Mouse (Mus musculus) kidney, embryonic 14.5 days (tissue): ENCODE measurements around the gene Dlk2. TPM values are rescaled to one million over a fixed set of nuclear protein-coding genes. Genes with fewer than 3 reads are reported as not detected.
A peak's percentile ranks its signal among the peaks of the same experiment; 100 is the strongest.

ENCODE experiments used
- ATAC-seq: fragments of 200-750 bp; cut with Nextera tagmentation; 2 replicates; pipeline ENCODE4 v1.8.0; 2017; ENCODE audit warnings: moderate number of reproducible peaks, mild to moderate bottlenecking, moderate TSS enrichment, moderate library complexity; ENCODE audit not compliant: low FRiP score, low TSS enrichment
- H3K27ac ChIP-seq: fragments of 300-500 bp; sonication (generic); 2 replicates; pipeline ENCODE4 v1.5.1; 2014; ENCODE audit warnings: low read depth, mild to moderate bottlenecking, low read length, moderate library complexity, mixed read lengths
- H3K27me3 ChIP-seq: fragments of 300-500 bp; sonication (generic); 2 replicates; pipeline ENCODE4 v1.6.1; 2014; ENCODE audit warnings: mild to moderate bottlenecking, low read length; ENCODE audit not compliant: control insufficient read depth, insufficient read depth
- H3K36me3 ChIP-seq: fragments of 300-500 bp; sonication (generic); 2 replicates; pipeline ENCODE4 v1.6.1; 2014; ENCODE audit warnings: low read length, mixed read lengths; ENCODE audit not compliant: control insufficient read depth, insufficient read depth
- H3K4me1 ChIP-seq: fragments of 300-500 bp; sonication (generic); 2 replicates; pipeline ENCODE4 v1.6.1; 2014; ENCODE audit warnings: low read length, mixed read lengths; ENCODE audit not compliant: control insufficient read depth, insufficient read depth
- H3K4me2 ChIP-seq: fragments of 300-500 bp; sonication (generic); replicated peaks from 2 replicates; pipeline ENCODE4 v1.6.1; 2014; ENCODE audit warnings: low read depth, mild to moderate bottlenecking, low read length
- H3K4me3 ChIP-seq: fragments of 300-500 bp; sonication (generic); 2 replicates; pipeline ENCODE4 v1.5.1; 2014; ENCODE audit warnings: mild to moderate bottlenecking, low read length
- H3K9ac ChIP-seq: fragments of 300-500 bp; sonication (generic); 2 replicates; pipeline ENCODE4 v1.6.1; 2014; ENCODE audit warnings: low read depth, mild to moderate bottlenecking, low read length, moderate library complexity
- H3K9me3 ChIP-seq: fragments of 300-500 bp; sonication (generic); 2 replicates; pipeline ENCODE4 v1.6.1; 2016; ENCODE audit warnings: low read length; ENCODE audit not compliant: control insufficient read depth
- WGBS: fragments of 180-500 bp; shearing (Covaris S2); extraction: QIAGEN DNeasy Blood & Tissue Kit; methylation state at CpG from one replicate; pipeline ENCODE4 v1.1.7; 2014; 5-methylcytosine and 5-hydroxymethylcytosine counted together
- polyA plus RNA-seq: library from polyadenylated mRNA; unstranded; fragments of >200 nt; fragmentation: Nextera tagmentation; extraction: Ambion mirVana; gene quantifications from 2 replicates; pipeline ENCODE4 v1.2.1, GENCODE M21; 2014

The Dlk2 gene
- polyA plus RNA-seq, 1 experiment from 2014 or later, result not detected

GRCm38 (mm10) chr17:46282483-46283123 lies 14.6 kb upstream of the Dlk2 start, which contains the start of gene Tjap1:
Gene Tjap1, minus strand, starts transcription at chr17:46283026.
- peak; percentile 95 for ATAC-seq
- Histone ChIP-seq H3K9me3 (no peaks in the 10 kb centered on the region), H3K4me3 (peak within 1 kb of the TSS; percentile 77), H3K4me1 (peaks cover 13% of the 10 kb centered on the region), H3K4me2 (peak within 1 kb of the TSS; percentile 80), H3K36me3 (peaks cover 30% of the 10 kb centered on the region), H3K27ac (peak within 1 kb of the TSS; percentile 97), H3K27me3 (no peaks in the 10 kb centered on the region), H3K9ac (peak within 1 kb of the TSS; percentile 82)
- WGBS, result under 1% methylated on average over 37 of the region's 37 CpGs

- H3K27ac ChIP-seq, result peak overlapping the region; percentile 97; the same call in 1 of the 2 replicates
- peaks cover 15% of the 10 kb centered on the region for H3K4me1 ChIP-seq
- peak; percentile 16; the same call in 1 of the 2 replicates for ATAC-seq
- H3K9ac ChIP-seq, result no peak overlapping the region
- no peaks in the 10 kb centered on the region for H3K9me3 ChIP-seq
- H3K36me3 ChIP-seq, result peaks cover 26% of the 10 kb centered on the region
- no peaks in the 10 kb centered on the region for H3K27me3 ChIP-seq
- WGBS, result 23% methylated on average over 9 of the region's 9 CpGs
- H3K4me3 ChIP-seq, result peak overlapping the region; percentile 77
- H3K4me2 ChIP-seq, result peak overlapping the region; percentile 80
Observed at GRCm38 (mm10) chr17:46283140-46283539, 14.1 kb upstream of the Dlk2 start.

GRCm38 (mm10) chr17:46283911-46284310 lies 13.3 kb upstream of the Dlk2 start:
- Histone ChIP-seq H3K27ac (no peak overlapping the region), H3K4me1 (peaks cover 15% of the 10 kb centered on the region), H3K9ac (no peak overlapping the region), H3K4me3 (no peak overlapping the region), H3K9me3 (no peaks in the 10 kb centered on the region), H3K36me3 (peaks cover 18% of the 10 kb centered on the region), H3K4me2 (no peak overlapping the region), H3K27me3 (no peaks in the 10 kb centered on the region)
- no peak for ATAC-seq
- 72% methylated on average over 8 of the region's 8 CpGs for WGBS

DNA sequence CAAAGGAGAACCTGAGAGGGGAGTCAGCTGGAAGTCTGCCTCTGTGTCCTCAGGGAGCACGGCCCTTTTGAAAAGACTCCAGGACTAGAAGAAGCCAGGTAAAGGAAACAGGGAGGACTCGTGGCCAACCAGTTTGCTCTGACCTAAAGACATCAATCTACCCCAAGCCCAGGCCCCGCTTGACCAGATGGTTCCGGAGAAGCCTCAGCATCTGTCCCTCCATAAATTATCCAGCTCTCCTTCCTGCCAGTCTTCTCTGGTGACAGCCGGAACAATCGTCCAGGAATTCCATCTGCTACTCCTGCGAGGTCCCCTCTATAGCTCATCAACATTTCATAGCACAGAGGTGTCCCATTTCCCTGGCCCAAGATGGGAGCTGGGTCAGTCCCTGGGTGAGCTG lies 12.6 kb upstream of the Dlk2 start:
- Histone ChIP-seq H3K4me1 (peaks cover 15% of the 10 kb centered on the region), H3K27me3 (no peaks in the 10 kb centered on the region), H3K4me2 (no peak overlapping the region), H3K4me3 (no peak overlapping the region), H3K27ac (no peak overlapping the region), H3K9me3 (no peaks in the 10 kb centered on the region), H3K9ac (no peak overlapping the region), H3K36me3 (peaks cover 11% of the 10 kb centered on the region)
- 22% methylated on average over 7 of the region's 7 CpGs for WGBS
- ATAC-seq, result no peak

GRCm38 (mm10) chr17:46285407-46285806 lies 11.8 kb upstream of the Dlk2 start:
- no peaks in the 10 kb centered on the region for H3K9me3 ChIP-seq
- WGBS, result 63% methylated on average over 6 of the region's 6 CpGs
- H3K27me3 ChIP-seq, result no peaks in the 10 kb centered on the region
- peaks cover 4% of the 10 kb centered on the region for H3K36me3 ChIP-seq
- no peak overlapping the region for H3K4me3 ChIP-seq
- no peak for ATAC-seq
- H3K27ac ChIP-seq, result no peak overlapping the region
- H3K4me2 ChIP-seq, result no peak overlapping the region
- peaks cover 15% of the 10 kb centered on the region for H3K4me1 ChIP-seq
- H3K9ac ChIP-seq, result no peak overlapping the region

GRCm38 (mm10) chr17:46287678-46288095 lies 9.5 kb upstream of the Dlk2 start:
- Histone ChIP-seq H3K4me3 (no peak overlapping the region), H3K4me2 (no peak overlapping the region), H3K9me3 (no peaks in the 10 kb centered on the region), H3K9ac (peak overlapping the region; percentile 18; the same call in 1 of the 2 replicates), H3K27ac (0 out of 2 replicates have a peak overlapping the region, but pooled peaks have one; percentile 38), H3K36me3 (no peaks in the 10 kb centered on the region), H3K27me3 (0 out of 2 replicates have a peak, but pooled peaks cover 3% of the 10 kb centered on the region), H3K4me1 (peaks cover 7% of the 10 kb centered on the region; the same call in 1 of the 2 replicates)
- ATAC-seq, result 0 out of 2 replicates have a peak, but pooled peaks have one; percentile 25
- 53% methylated on average over 10 of the region's 11 CpGs for WGBS

DNA sequence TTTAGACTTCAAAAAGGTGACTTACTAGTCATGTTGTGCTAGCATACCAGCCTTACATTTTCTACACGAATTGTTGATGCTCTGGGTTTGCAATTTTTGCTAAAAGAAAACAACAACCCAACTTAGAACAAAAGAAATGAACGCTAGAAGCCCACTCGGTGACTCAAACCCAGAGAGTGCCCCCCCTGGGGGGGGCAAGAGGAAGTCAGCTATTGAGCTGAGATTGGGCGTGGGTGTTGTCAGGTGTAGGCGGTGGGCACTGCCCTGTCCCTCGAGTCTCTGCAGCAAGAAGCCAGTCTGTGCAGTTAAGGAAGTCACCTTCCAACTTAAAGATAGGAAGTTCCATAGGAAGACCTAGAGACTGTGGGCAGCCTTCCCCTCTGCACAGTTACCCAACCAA lies 620 bp upstream of the Dlk2 start:
- H3K27ac ChIP-seq, result no peak overlapping the region
- 0 out of 2 replicates have a peak, but pooled peaks cover 8% of the 10 kb centered on the region for H3K4me1 ChIP-seq
- H3K9ac ChIP-seq, result no peak overlapping the region
- no peak for ATAC-seq
- H3K36me3 ChIP-seq, result no peaks in the 10 kb centered on the region
- no peaks in the 10 kb centered on the region for H3K9me3 ChIP-seq
- H3K4me3 ChIP-seq, result no peak overlapping the region
- WGBS, result 35% methylated on average over 6 of the region's 6 CpGs
- H3K27me3 ChIP-seq, result peaks cover 59% of the 10 kb centered on the region
- no peak overlapping the region for H3K4me2 ChIP-seq

GRCm38 (mm10) chr17:46297028-46297363 lies 225 bp upstream of the Dlk2 start:
- Histone ChIP-seq H3K36me3 (no peaks in the 10 kb centered on the region), H3K27ac (no peak overlapping the region), H3K27me3 (peaks cover 59% of the 10 kb centered on the region), H3K4me1 (0 out of 2 replicates have a peak, but pooled peaks cover 8% of the 10 kb centered on the region), H3K9ac (no peak overlapping the region), H3K4me2 (peak overlapping the region; percentile 100), H3K9me3 (no peaks in the 10 kb centered on the region), H3K4me3 (peak overlapping the region; percentile 59)
- ATAC-seq, result no peak
- 14% methylated on average over 6 of the region's 6 CpGs for WGBS

- Histone ChIP-seq H3K27me3 (peaks cover 53% of the 10 kb centered on the region), H3K4me3 (peak overlapping the region; percentile 59), H3K27ac (no peak overlapping the region), H3K9me3 (no peaks in the 10 kb centered on the region), H3K36me3 (peaks cover 2% of the 10 kb centered on the region; the same call in 1 of the 2 replicates), H3K4me2 (peak overlapping the region; percentile 100), H3K9ac (peak overlapping the region; percentile 57), H3K4me1 (0 out of 2 replicates have a peak, but pooled peaks cover 8% of the 10 kb centered on the region)
- ATAC-seq, result peak; percentile 88
- under 1% methylated on average over 39 of the region's 48 CpGs for WGBS
Observed at GRCm38 (mm10) chr17:46298220-46298913, 1.1 kb downstream of the Dlk2 start.
